Mouse (Mus musculus): ENCODE measurements around the gene Tspan31. TPM values are rescaled to one million over a fixed set of nuclear protein-coding genes. Genes with fewer than 3 reads are reported as not detected.

Gene Tspan31
- total RNA-seq, 2 experiments from 2014 or later, result 69.3 to 69.4 TPM

DNA sequence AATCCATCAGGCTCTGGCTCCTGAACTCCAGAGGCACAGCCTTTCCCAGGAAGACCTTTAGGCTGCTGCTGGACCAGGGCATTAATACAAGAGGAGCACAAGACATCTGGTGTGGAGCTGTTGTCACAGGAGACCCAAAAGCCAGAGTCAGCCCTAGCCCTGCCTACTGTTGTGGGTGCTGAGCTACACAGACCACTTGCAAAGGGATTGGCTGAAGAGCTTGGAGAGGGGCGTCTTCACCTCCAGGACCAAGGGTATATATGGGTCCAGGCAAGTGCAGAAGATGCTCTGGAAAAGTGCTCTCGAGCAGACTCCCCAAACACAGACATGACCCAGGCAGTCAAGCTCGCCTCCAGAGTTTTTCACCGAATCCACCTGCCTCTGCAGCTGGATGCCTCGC, 22.1 kb downstream of the Tspan31 start, which contains the start of gene Cyp27b1:
TSS of gene Cyp27b1 (plus strand) at position 297 of the 400 bp plus-strand sequence.
- no peak for DNase-seq (ENCODE audit: low spot score in 2 of 2)

- no peak for DNase-seq (ENCODE audit: low spot score in 2 of 2)
These were observed 26.9 kb downstream of the Tspan31 start for GRCm38 (mm10) chr10:127043187-127043586.

DNA sequence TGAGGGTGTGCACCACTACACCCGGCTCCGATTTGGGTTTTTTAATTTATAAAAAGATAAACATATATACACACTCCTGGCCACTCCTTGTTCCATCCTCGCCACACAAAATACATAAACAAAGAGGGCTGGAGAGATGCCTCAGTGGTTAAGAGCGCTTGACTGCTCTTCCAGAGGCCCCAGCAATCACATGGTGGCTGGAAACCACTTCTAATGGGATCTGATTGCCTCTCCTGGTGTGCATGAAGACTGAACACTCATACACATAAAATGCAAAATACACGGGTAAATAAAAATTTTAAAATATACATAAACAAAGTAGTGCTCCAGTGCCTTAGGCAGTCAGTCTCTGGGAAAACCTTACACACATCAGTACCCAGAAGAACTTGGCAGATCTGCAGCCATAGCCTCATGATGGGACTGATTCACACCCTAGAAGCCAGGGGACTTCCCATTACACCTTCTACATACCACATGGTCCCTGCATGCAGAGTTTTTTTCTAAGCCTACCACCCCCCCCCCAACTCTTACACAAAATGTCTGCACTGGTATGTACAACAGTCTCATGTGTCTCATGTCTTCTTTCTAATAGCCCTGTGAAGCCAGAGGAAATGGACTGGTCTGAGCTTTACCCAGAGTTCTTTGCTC, 27.5 kb downstream of the Tspan31 start:
- DNase-seq (ENCODE audit: low spot score in 2 of 2), result no peak

DNA sequence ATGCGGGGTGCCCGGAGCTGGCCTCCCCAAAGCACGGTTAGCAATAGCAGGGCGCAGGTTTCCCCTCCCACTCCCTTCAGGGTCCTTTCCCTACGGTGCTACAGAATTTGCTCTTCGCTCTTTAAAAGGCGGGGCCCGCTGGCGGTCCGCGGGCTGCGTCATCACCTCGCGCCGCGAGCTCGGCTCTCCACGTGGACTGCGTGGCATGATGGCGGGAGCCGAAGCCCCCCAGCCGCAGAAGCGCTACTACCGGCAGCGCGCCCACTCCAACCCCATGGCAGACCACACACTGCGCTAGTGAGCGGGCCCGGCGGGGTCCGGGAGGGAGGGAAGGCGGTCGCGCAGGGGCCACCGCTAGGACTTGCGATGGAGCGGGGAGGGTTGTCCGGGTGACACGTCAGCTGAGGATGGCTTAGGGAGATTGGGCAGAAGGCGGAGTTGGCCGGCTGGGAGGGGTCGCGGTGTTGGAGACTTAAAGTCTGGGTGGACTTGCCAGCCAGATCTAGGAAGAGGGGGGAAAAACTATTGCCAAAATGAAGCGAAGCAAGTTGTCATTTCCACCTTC, 28.2 kb downstream of the Tspan31 start:
- peak; percentile 87 to 92 for DNase-seq (ENCODE audit: low spot score in 2 of 2)

- DNase-seq (ENCODE audit: low spot score in 2 of 2), result peak; percentile 24 to 53
These were observed 28.7 kb downstream of the Tspan31 start, which contains the start of the genes Mettl1 and Eef1akmt3 for GRCm38 (mm10) chr10:127041274-127041766. Mettl1 (plus strand) TSS chr10:127041414. Eef1akmt3 (minus strand) TSS chr10:127041513.

- peak; percentile 52 to 72 for DNase-seq (ENCODE audit: low spot score in 2 of 2)
These were observed 29.4 kb downstream of the Tspan31 start for GRCm38 (mm10) chr10:127040569-127041214.

- DNase-seq (ENCODE audit: low spot score in 2 of 2), result no peak
These were observed 32.4 kb downstream of the Tspan31 start for GRCm38 (mm10) chr10:127037641-127038040.

- DNase-seq (ENCODE audit: low spot score in 2 of 2), result no peak
These were observed 33.8 kb downstream of the Tspan31 start for GRCm38 (mm10) chr10:127036273-127036672.

- no peak for DNase-seq (ENCODE audit: low spot score in 2 of 2)
These were observed 36.7 kb downstream of the Tspan31 start for GRCm38 (mm10) chr10:127033301-127033741.

- DNase-seq (ENCODE audit: low spot score in 2 of 2), result peak; percentile 92 to 96
These were observed 39.4 kb downstream of the Tspan31 start, which contains the start of gene Tsfm for GRCm38 (mm10) chr10:127030336-127031296. Tsfm (minus strand) TSS chr10:127030840.

- no peak for DNase-seq (ENCODE audit: low spot score in 2 of 2)
These were observed 51.6 kb downstream of the Tspan31 start for GRCm38 (mm10) chr10:127018422-127018821.

Other genes starting within 250 kb of the Tspan31 start
- gene Atp23, start 168.9 kb downstream of the Tspan31 start, total RNA-seq (2021), result 10 to 100 TPM in 1 of 2 experiments, 1 to 10 TPM in 1; 8.9 to 11.6 TPM
- gene Ctdsp2, start 91.5 kb downstream of the Tspan31 start, total RNA-seq (2021), result 10 to 100 TPM; 81.2 to 83.8 TPM
- under 1 TPM; 0.23 to 0.49 TPM for gene Avil, start 69.6 kb downstream of the Tspan31 start, total RNA-seq (2021)
- gene Tsfm, start 39.4 kb downstream of the Tspan31 start, total RNA-seq (2021), result 10 to 100 TPM; 26.6 to 30.1 TPM
- gene Mettl1, start 28.9 kb downstream of the Tspan31 start, total RNA-seq (2021), result 1 to 10 TPM; 9.4 to 10.0 TPM
- under 1 TPM; 0.16 to 0.19 TPM for gene Eef1akmt3, start 28.8 kb downstream of the Tspan31 start, total RNA-seq (2021)
- under 1 TPM; 0.30 to 0.45 TPM for gene Cyp27b1, start 22.0 kb downstream of the Tspan31 start, total RNA-seq (2021)
- 10 to 100 TPM; 20.0 to 23.1 TPM for gene March9, start 10.1 kb downstream of the Tspan31 start, total RNA-seq (2021)
- gene Cdk4, start 6.7 kb downstream of the Tspan31 start, total RNA-seq (2021), result 10 to 100 TPM; 67.9 to 71.8 TPM
- 100 to 1,000 TPM; 594 to 629 TPM for gene Agap2, start 5.0 kb upstream of the Tspan31 start, total RNA-seq (2021)
- gene Os9, start 50.9 kb upstream of the Tspan31 start, total RNA-seq (2021), result 100 to 1,000 TPM; 116 to 118 TPM
- 100 to 1,000 TPM; 119 to 130 TPM for gene B4galnt1, start 95.0 kb upstream of the Tspan31 start, total RNA-seq (2021)
- gene Slc26a10, start 110.4 kb upstream of the Tspan31 start, total RNA-seq (2021), result 1 to 10 TPM; 4.3 to 4.6 TPM
- gene Arhgef25, start 119.8 kb upstream of the Tspan31 start, total RNA-seq (2021), result 100 to 1,000 TPM; 163 to 215 TPM
- gene Dtx3, start 125.5 kb upstream of the Tspan31 start, total RNA-seq (2021), result 100 to 1,000 TPM; 198 to 222 TPM
- 100 to 1,000 TPM; 116 to 121 TPM for gene Pip4k2c, start 141.3 kb upstream of the Tspan31 start, total RNA-seq (2021)
- gene Kif5a, start 193.1 kb upstream of the Tspan31 start, total RNA-seq (2021), result 1,000 to 10,000 TPM; 1,032 to 1,108 TPM
- gene Dctn2, start 196.1 kb upstream of the Tspan31 start, total RNA-seq (2021), result 100 to 1,000 TPM; 260 TPM
- gene Mbd6, start 218.8 kb upstream of the Tspan31 start, total RNA-seq (2021), result 10 to 100 TPM; 43.5 to 46.3 TPM
- 10 to 100 TPM; 53.3 to 57.9 TPM for gene Mars, start 241.5 kb upstream of the Tspan31 start, total RNA-seq (2021)